Mouse (Mus musculus): ENCODE measurements at regions not wholly inside any gene's neighbourhood (a gene's known extent, or its start where the extent isn't known, plus 50 kb on each side); places are given as distances from the start of the nearest gene placed in this dataset.

GRCm38 (mm10) chr5:100227888-100228287 is 68.3 kb upstream of the Tmem150c start:
- H3K9me3 ChIP-seq (replicated peaks), result peaks cover 38% of the 10 kb centered on the region
- no peaks in the 10 kb centered on the region for H3K36me3 ChIP-seq (replicated peaks)
- H3K4me3 ChIP-seq (ENCODE audit: low read depth, low read length), result no peak overlapping the region
- H3K4me1 ChIP-seq (ENCODE audit: insufficient read depth, low read depth, low read length), result no peaks in the 10 kb centered on the region
- TF ChIP-seq GATA2 (IDR thresholded peaks at IDR 0.05; ENCODE audit: borderline replicate concordance, low read depth, low read length) (no peak), TAL1 (conservative IDR thresholded peaks at IDR 0.05; ENCODE audit: low read depth, low read length) (no peak), GATA1 (IDR thresholded peaks at IDR 0.05; ENCODE audit: borderline replicate concordance, low read length) (no peak), CTCF (IDR thresholded peaks at IDR 0.05; ENCODE audit: low read depth, low read length) (no peak), POLR2AphosphoS5 (IDR thresholded peaks at IDR 0.05; ENCODE audit: insufficient replicate concordance, low read depth, low read length) (no peak)
- H3K27me3 ChIP-seq (ENCODE audit: insufficient read depth, low read length), result no peaks in the 10 kb centered on the region
- no peak for DNase-seq (ENCODE audit: low spot score)
- no peak for ATAC-seq (ENCODE audit: extremely low read depth, insufficient number of reproducible peaks, low FRiP score, poor library complexity, severe bottlenecking)

GRCm38 (mm10) chr5:100226571-100227235 is 67.1 kb upstream of the Tmem150c start:
- no peak overlapping the region for H3K4me3 ChIP-seq (ENCODE audit: low read depth, low read length)
- H3K36me3 ChIP-seq (replicated peaks), result no peaks in the 10 kb centered on the region
- ATAC-seq (ENCODE audit: extremely low read depth, insufficient number of reproducible peaks, low FRiP score, poor library complexity, severe bottlenecking), result no peak
- no peaks in the 10 kb centered on the region for H3K27me3 ChIP-seq (ENCODE audit: insufficient read depth, low read length)
- TF ChIP-seq POLR2AphosphoS5 (IDR thresholded peaks at IDR 0.05; ENCODE audit: insufficient replicate concordance, low read depth, low read length), result no peak
- no peaks in the 10 kb centered on the region for H3K4me1 ChIP-seq (ENCODE audit: insufficient read depth, low read depth, low read length)
- H3K9me3 ChIP-seq (replicated peaks), result peaks cover 44% of the 10 kb centered on the region
- no peak for DNase-seq (ENCODE audit: low spot score)

GRCm38 (mm10) chr5:100225491-100225890 is 65.9 kb upstream of the Tmem150c start:
- DNase-seq (ENCODE audit: low spot score) (no peak), ATAC-seq (ENCODE audit: extremely low read depth, insufficient number of reproducible peaks, low FRiP score, poor library complexity, severe bottlenecking) (no peak)
- Histone ChIP-seq H3K4me1 (ENCODE audit: insufficient read depth, low read depth, low read length) (no peaks in the 10 kb centered on the region), H3K36me3 (replicated peaks) (no peaks in the 10 kb centered on the region), H3K27me3 (ENCODE audit: insufficient read depth, low read length) (no peaks in the 10 kb centered on the region), H3K9me3 (replicated peaks) (peaks cover 46% of the 10 kb centered on the region), H3K4me3 (ENCODE audit: low read depth, low read length) (no peak overlapping the region)
- TF ChIP-seq GATA1 (IDR thresholded peaks at IDR 0.05; ENCODE audit: borderline replicate concordance, low read length) (no peak), GATA2 (IDR thresholded peaks at IDR 0.05; ENCODE audit: borderline replicate concordance, low read depth, low read length) (no peak)

GRCm38 (mm10) chr5:100224773-100225363 is 65.3 kb upstream of the Tmem150c start:
- ATAC-seq (ENCODE audit: extremely low read depth, insufficient number of reproducible peaks, low FRiP score, poor library complexity, severe bottlenecking), result no peak
- H3K36me3 ChIP-seq (replicated peaks), result no peaks in the 10 kb centered on the region
- H3K4me3 ChIP-seq (ENCODE audit: low read depth, low read length), result no peak overlapping the region
- no peaks in the 10 kb centered on the region for H3K27me3 ChIP-seq (ENCODE audit: insufficient read depth, low read length)
- DNase-seq (ENCODE audit: low spot score), result no peak
- TF ChIP-seq POLR2AphosphoS5 (IDR thresholded peaks at IDR 0.05; ENCODE audit: insufficient replicate concordance, low read depth, low read length) (no peak), CTCF (IDR thresholded peaks at IDR 0.05; ENCODE audit: low read depth, low read length) (no peak), TAL1 (conservative IDR thresholded peaks at IDR 0.05; ENCODE audit: low read depth, low read length) (no peak), GATA1 (IDR thresholded peaks at IDR 0.05; ENCODE audit: borderline replicate concordance, low read length) (no peak), GATA2 (IDR thresholded peaks at IDR 0.05; ENCODE audit: borderline replicate concordance, low read depth, low read length) (no peak)
- H3K4me1 ChIP-seq (ENCODE audit: insufficient read depth, low read depth, low read length), result no peaks in the 10 kb centered on the region
- peaks cover 48% of the 10 kb centered on the region for H3K9me3 ChIP-seq (replicated peaks)

GRCm38 (mm10) chr5:100221005-100221583 is 61.5 kb upstream of the Tmem150c start:
- peaks cover 47% of the 10 kb centered on the region for H3K9me3 ChIP-seq (replicated peaks)
- H3K4me1 ChIP-seq (ENCODE audit: insufficient read depth, low read depth, low read length), result no peaks in the 10 kb centered on the region
- TF ChIP-seq GATA2 (IDR thresholded peaks at IDR 0.05; ENCODE audit: borderline replicate concordance, low read depth, low read length) (no peak), TAL1 (conservative IDR thresholded peaks at IDR 0.05; ENCODE audit: low read depth, low read length) (no peak), POLR2AphosphoS5 (IDR thresholded peaks at IDR 0.05; ENCODE audit: insufficient replicate concordance, low read depth, low read length) (no peak), CTCF (IDR thresholded peaks at IDR 0.05; ENCODE audit: low read depth, low read length) (no peak), GATA1 (IDR thresholded peaks at IDR 0.05; ENCODE audit: borderline replicate concordance, low read length) (no peak)
- H3K4me3 ChIP-seq (ENCODE audit: low read depth, low read length), result no peak overlapping the region
- no peak for DNase-seq (ENCODE audit: low spot score)
- H3K36me3 ChIP-seq (replicated peaks), result no peaks in the 10 kb centered on the region
- H3K27me3 ChIP-seq (ENCODE audit: insufficient read depth, low read length), result no peaks in the 10 kb centered on the region
- no peak for ATAC-seq (ENCODE audit: extremely low read depth, insufficient number of reproducible peaks, low FRiP score, poor library complexity, severe bottlenecking)

GRCm38 (mm10) chr5:100220320-100220719 is 60.7 kb upstream of the Tmem150c start:
- ATAC-seq (ENCODE audit: extremely low read depth, insufficient number of reproducible peaks, low FRiP score, poor library complexity, severe bottlenecking) (no peak), DNase-seq (ENCODE audit: low spot score) (no peak)
- no peaks in the 10 kb centered on the region for H3K4me1 ChIP-seq (ENCODE audit: insufficient read depth, low read depth, low read length)
- H3K9me3 ChIP-seq (replicated peaks), result peaks cover 43% of the 10 kb centered on the region
- no peak for TF ChIP-seq CTCF (IDR thresholded peaks at IDR 0.05; ENCODE audit: low read depth, low read length)
- no peak for TF ChIP-seq TAL1 (conservative IDR thresholded peaks at IDR 0.05; ENCODE audit: low read depth, low read length)
- no peak for TF ChIP-seq GATA1 (IDR thresholded peaks at IDR 0.05; ENCODE audit: borderline replicate concordance, low read length)
- no peak for TF ChIP-seq GATA2 (IDR thresholded peaks at IDR 0.05; ENCODE audit: borderline replicate concordance, low read depth, low read length)
- no peak for TF ChIP-seq POLR2AphosphoS5 (IDR thresholded peaks at IDR 0.05; ENCODE audit: insufficient replicate concordance, low read depth, low read length)
- H3K36me3 ChIP-seq (replicated peaks), result no peaks in the 10 kb centered on the region
- H3K27me3 ChIP-seq (ENCODE audit: insufficient read depth, low read length), result no peaks in the 10 kb centered on the region
- H3K4me3 ChIP-seq (ENCODE audit: low read depth, low read length), result no peak overlapping the region
